Mouse (Mus musculus): ENCODE results near the gene Pllp. TPM values are rescaled to one million over a fixed set of nuclear protein-coding genes. Genes with fewer than 3 reads are reported as not detected.

Gene Pllp
- polyA plus RNA-seq, 1 experiment from 2014 or later, result 0.21 TPM

GRCm38 (mm10) chr8:94700421-94700935 is 4.4 kb upstream of the Pllp start:
- H3K9me3 ChIP-seq (ENCODE audit: control insufficient read depth, low read length), result no peaks in the 10 kb centered on the region
- H3K4me2 ChIP-seq (ENCODE audit: low read depth, severe bottlenecking), result no peak overlapping the region
- H3K27ac ChIP-seq (replicated peaks; ENCODE audit: low read depth, low read length), result no peak overlapping the region
- H3K9ac ChIP-seq (ENCODE audit: low read length), result no peak overlapping the region
- peaks cover 22% of the 10 kb centered on the region for H3K27me3 ChIP-seq (ENCODE audit: control insufficient read depth, insufficient read depth, low read length)
- no peak for ATAC-seq (ENCODE audit: insufficient number of reproducible peaks, low FRiP score, low TSS enrichment, low read depth)
- 87% methylated on average over 4 of the region's 4 CpGs for WGBS
- DNase-seq (ENCODE audit: low spot score), result no peak
- no peaks in the 10 kb centered on the region for H3K36me3 ChIP-seq (ENCODE audit: control insufficient read depth, insufficient read depth, low read length)
- no peak overlapping the region for H3K4me3 ChIP-seq (ENCODE audit: low read depth, low read length)
- no peaks in the 10 kb centered on the region; the same call in 1 of the 2 replicates for H3K4me1 ChIP-seq (ENCODE audit: control insufficient read depth, insufficient read depth, low read length)

- no peak overlapping the region for H3K27ac ChIP-seq (replicated peaks; ENCODE audit: low read depth, low read length)
- DNase-seq (ENCODE audit: low spot score) (no peak), ATAC-seq (ENCODE audit: insufficient number of reproducible peaks, low FRiP score, low TSS enrichment, low read depth) (no peak)
- no peak overlapping the region for H3K4me2 ChIP-seq (ENCODE audit: low read depth, severe bottlenecking)
- WGBS, result 76% methylated on average over 16 of the region's 16 CpGs
- H3K4me1 ChIP-seq (ENCODE audit: control insufficient read depth, insufficient read depth, low read length), result peaks cover 3% of the 10 kb centered on the region; the same call in 1 of the 2 replicates
- H3K4me3 ChIP-seq (ENCODE audit: low read depth, low read length), result no peak overlapping the region
- H3K9ac ChIP-seq (ENCODE audit: low read length), result no peak overlapping the region
- no peaks in the 10 kb centered on the region for H3K9me3 ChIP-seq (ENCODE audit: control insufficient read depth, low read length)
- peaks cover 33% of the 10 kb centered on the region for H3K27me3 ChIP-seq (ENCODE audit: control insufficient read depth, insufficient read depth, low read length)
- no peaks in the 10 kb centered on the region for H3K36me3 ChIP-seq (ENCODE audit: control insufficient read depth, insufficient read depth, low read length)
These were observed 3.3 kb upstream of the Pllp start for GRCm38 (mm10) chr8:94699366-94699765.

- Histone ChIP-seq H3K9ac (ENCODE audit: low read length) (no peak overlapping the region), H3K36me3 (ENCODE audit: control insufficient read depth, insufficient read depth, low read length) (no peaks in the 10 kb centered on the region), H3K4me3 (ENCODE audit: low read depth, low read length) (no peak overlapping the region), H3K27me3 (ENCODE audit: control insufficient read depth, insufficient read depth, low read length) (peaks cover 45% of the 10 kb centered on the region), H3K9me3 (ENCODE audit: control insufficient read depth, low read length) (no peaks in the 10 kb centered on the region), H3K4me1 (ENCODE audit: control insufficient read depth, insufficient read depth, low read length) (peaks cover 3% of the 10 kb centered on the region; the same call in 1 of the 2 replicates), H3K27ac (replicated peaks; ENCODE audit: low read depth, low read length) (no peak overlapping the region), H3K4me2 (ENCODE audit: low read depth, severe bottlenecking) (no peak overlapping the region)
- DNase-seq (ENCODE audit: low spot score), result no peak
- WGBS, result 78% methylated on average over 6 of the region's 6 CpGs
- no peak for ATAC-seq (ENCODE audit: insufficient number of reproducible peaks, low FRiP score, low TSS enrichment, low read depth)
These were observed 1.9 kb upstream of the Pllp start for GRCm38 (mm10) chr8:94697956-94698355.

DNA sequence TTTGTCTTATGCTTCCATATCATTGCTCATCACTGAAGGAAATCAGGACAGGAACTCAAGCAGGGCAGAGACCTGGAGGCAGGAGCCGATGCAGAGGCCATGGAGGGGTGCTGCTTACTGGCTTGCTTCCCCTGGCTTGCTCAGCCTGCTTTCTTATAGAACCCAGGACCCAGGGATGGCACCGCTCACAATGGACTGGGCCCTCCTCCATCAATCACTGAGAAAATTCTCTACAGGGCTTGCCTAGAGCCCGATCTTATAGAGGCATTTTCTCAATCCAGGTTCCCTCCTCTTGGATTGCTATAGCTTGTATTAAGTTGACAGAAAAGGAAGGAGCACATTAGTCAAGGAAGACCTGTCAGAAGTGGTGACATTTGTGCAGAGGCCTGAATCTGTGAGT is 488 bp upstream of the Pllp start:
- DNase-seq (ENCODE audit: low spot score) (no peak), ATAC-seq (ENCODE audit: insufficient number of reproducible peaks, low FRiP score, low TSS enrichment, low read depth) (no peak)
- peaks cover 48% of the 10 kb centered on the region for H3K27me3 ChIP-seq (ENCODE audit: control insufficient read depth, insufficient read depth, low read length)
- H3K36me3 ChIP-seq (ENCODE audit: control insufficient read depth, insufficient read depth, low read length), result no peaks in the 10 kb centered on the region
- WGBS, result 47% methylated on average over 3 of the region's 3 CpGs
- H3K4me1 ChIP-seq (ENCODE audit: control insufficient read depth, insufficient read depth, low read length), result peaks cover 3% of the 10 kb centered on the region; the same call in 1 of the 2 replicates
- no peak overlapping the region for H3K9ac ChIP-seq (ENCODE audit: low read length)
- H3K9me3 ChIP-seq (ENCODE audit: control insufficient read depth, low read length), result no peaks in the 10 kb centered on the region
- H3K4me2 ChIP-seq (ENCODE audit: low read depth, severe bottlenecking), result no peak overlapping the region
- no peak overlapping the region for H3K27ac ChIP-seq (replicated peaks; ENCODE audit: low read depth, low read length)
- H3K4me3 ChIP-seq (ENCODE audit: low read depth, low read length), result no peak overlapping the region

- H3K27me3 ChIP-seq (ENCODE audit: control insufficient read depth, insufficient read depth, low read length), result peaks cover 48% of the 10 kb centered on the region
- no peak overlapping the region for H3K9ac ChIP-seq (ENCODE audit: low read length)
- DNase-seq (ENCODE audit: low spot score) (peak; percentile 41), ATAC-seq (ENCODE audit: insufficient number of reproducible peaks, low FRiP score, low TSS enrichment, low read depth) (peak; percentile 31; the same call in 1 of the 2 replicates)
- under 1% methylated on average over 31 of the region's 31 CpGs for WGBS
- H3K27ac ChIP-seq (replicated peaks; ENCODE audit: low read depth, low read length), result no peak overlapping the region
- peak overlapping the region; percentile 64 for H3K4me2 ChIP-seq (ENCODE audit: low read depth, severe bottlenecking)
- peak overlapping the region; percentile 37 for H3K4me3 ChIP-seq (ENCODE audit: low read depth, low read length)
- no peaks in the 10 kb centered on the region for H3K36me3 ChIP-seq (ENCODE audit: control insufficient read depth, insufficient read depth, low read length)
- H3K9me3 ChIP-seq (ENCODE audit: control insufficient read depth, low read length), result no peaks in the 10 kb centered on the region
- H3K4me1 ChIP-seq (ENCODE audit: control insufficient read depth, insufficient read depth, low read length), result peaks cover 3% of the 10 kb centered on the region; the same call in 1 of the 2 replicates
These were observed 611 bp downstream of the Pllp start for GRCm38 (mm10) chr8:94695341-94695993.

DNA sequence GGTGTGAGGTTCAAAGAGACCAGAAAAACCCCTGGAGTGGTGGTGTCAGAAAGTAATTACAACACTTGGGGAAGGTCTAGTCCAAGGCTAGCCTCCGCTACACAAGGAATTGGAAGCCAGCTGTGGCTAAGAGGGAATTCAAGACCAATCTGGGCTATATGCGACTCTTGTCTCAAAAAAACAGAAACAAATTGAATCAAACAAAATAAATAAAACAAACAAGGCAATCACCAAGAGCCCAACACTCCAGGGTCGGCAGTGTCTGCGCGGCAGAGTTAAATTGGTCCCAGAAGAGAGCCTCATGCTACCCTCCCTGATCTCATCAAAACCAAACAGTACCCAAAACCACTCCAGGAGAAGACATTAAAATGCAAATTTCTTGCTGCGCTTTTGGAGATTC is 1.4 kb downstream of the Pllp start:
- Histone ChIP-seq H3K4me2 (ENCODE audit: low read depth, severe bottlenecking) (no peak overlapping the region), H3K27me3 (ENCODE audit: control insufficient read depth, insufficient read depth, low read length) (peaks cover 48% of the 10 kb centered on the region), H3K9me3 (ENCODE audit: control insufficient read depth, low read length) (no peaks in the 10 kb centered on the region), H3K4me3 (ENCODE audit: low read depth, low read length) (no peak overlapping the region), H3K9ac (ENCODE audit: low read length) (no peak overlapping the region), H3K27ac (replicated peaks; ENCODE audit: low read depth, low read length) (no peak overlapping the region), H3K36me3 (ENCODE audit: control insufficient read depth, insufficient read depth, low read length) (no peaks in the 10 kb centered on the region), H3K4me1 (ENCODE audit: control insufficient read depth, insufficient read depth, low read length) (peaks cover 3% of the 10 kb centered on the region; the same call in 1 of the 2 replicates)
- no peak for ATAC-seq (ENCODE audit: insufficient number of reproducible peaks, low FRiP score, low TSS enrichment, low read depth)
- no peak for DNase-seq (ENCODE audit: low spot score)
- 3% methylated on average over 6 of the region's 6 CpGs for WGBS

GRCm38 (mm10) chr8:94685953-94686352 is 10.1 kb downstream of the Pllp start:
- no peak overlapping the region for H3K27ac ChIP-seq (replicated peaks; ENCODE audit: low read depth, low read length)
- H3K4me2 ChIP-seq (ENCODE audit: low read depth, severe bottlenecking), result no peak overlapping the region
- no peak for ATAC-seq (ENCODE audit: insufficient number of reproducible peaks, low FRiP score, low TSS enrichment, low read depth)
- H3K9me3 ChIP-seq (ENCODE audit: control insufficient read depth, low read length), result no peaks in the 10 kb centered on the region
- no peaks in the 10 kb centered on the region for H3K4me1 ChIP-seq (ENCODE audit: control insufficient read depth, insufficient read depth, low read length)
- 67% methylated on average over 9 of the region's 9 CpGs for WGBS
- no peak overlapping the region for H3K9ac ChIP-seq (ENCODE audit: low read length)
- no peak for DNase-seq (ENCODE audit: low spot score)
- H3K4me3 ChIP-seq (ENCODE audit: low read depth, low read length), result no peak overlapping the region
- no peaks in the 10 kb centered on the region for H3K27me3 ChIP-seq (ENCODE audit: control insufficient read depth, insufficient read depth, low read length)
- H3K36me3 ChIP-seq (ENCODE audit: control insufficient read depth, insufficient read depth, low read length), result no peaks in the 10 kb centered on the region

DNA sequence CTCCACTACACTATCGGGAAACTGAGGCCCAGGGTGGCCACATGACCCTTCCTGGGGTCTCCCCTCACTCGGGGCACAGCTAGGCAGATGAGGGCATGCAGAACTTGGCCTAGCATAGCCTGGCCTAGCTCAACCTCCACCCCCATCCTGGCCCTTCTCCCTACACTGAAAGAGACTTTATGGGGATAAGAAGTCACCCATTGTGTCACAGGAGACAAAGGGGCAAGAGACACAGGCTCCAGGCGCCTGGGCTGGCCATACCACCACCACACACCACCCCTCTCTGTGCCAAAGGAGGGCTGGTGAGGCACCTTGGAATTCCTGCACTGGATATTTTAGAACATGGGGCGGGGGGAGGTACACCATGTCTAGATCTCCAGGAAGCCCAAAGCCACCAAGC is 11.8 kb downstream of the Pllp start:
- Histone ChIP-seq H3K4me1 (ENCODE audit: control insufficient read depth, insufficient read depth, low read length) (no peaks in the 10 kb centered on the region), H3K27me3 (ENCODE audit: control insufficient read depth, insufficient read depth, low read length) (no peaks in the 10 kb centered on the region), H3K4me2 (ENCODE audit: low read depth, severe bottlenecking) (no peak overlapping the region), H3K27ac (replicated peaks; ENCODE audit: low read depth, low read length) (no peak overlapping the region), H3K36me3 (ENCODE audit: control insufficient read depth, insufficient read depth, low read length) (no peaks in the 10 kb centered on the region), H3K9me3 (ENCODE audit: control insufficient read depth, low read length) (no peaks in the 10 kb centered on the region; the same call in 1 of the 2 replicates), H3K4me3 (ENCODE audit: low read depth, low read length) (no peak overlapping the region), H3K9ac (ENCODE audit: low read length) (no peak overlapping the region)
- DNase-seq (ENCODE audit: low spot score) (no peak), ATAC-seq (ENCODE audit: insufficient number of reproducible peaks, low FRiP score, low TSS enrichment, low read depth) (no peak)
- WGBS, result 80% methylated on average over 4 of the region's 4 CpGs

Measured in limb, embryonic 11.5 days (tissue).